Mouse (Mus musculus): Measurements from ENCODE around the gene Sec61a1.

GRCm38 (mm10) chr6:88549916-88550315 is 31.2 kb upstream of the Sec61a1 start:
- TF ChIP-seq CTCF (IDR thresholded peaks at IDR 0.05) (no peak), EP300 (IDR thresholded peaks at IDR 0.05) (no peak)

Data from lung, postnatal 0 days (tissue).